8 mouse cellular contexts compared by ENCODE assay signal in genomic region chr16:90185928-90186588, GRCm38 (mm10). TPM values are rescaled to one million over a fixed set of nuclear protein-coding genes. Genes with fewer than 3 reads are reported as not detected.
DNase-seq lines count a peak whose midpoint lies in the region; ATAC-seq and TF ChIP-seq lines count a peak whose summit lies in the region.

No protein-coding gene starts in this region.

- no peak overlapping the region for H3K4me3 ChIP-seq in cortical plate, adult 2 months (ENCODE audit: insufficient read depth, low read length)
- H3K4me3 ChIP-seq in kidney, adult 2 months (ENCODE audit: insufficient read depth, low read depth, low read length) = no peak overlapping the region
- no peak overlapping the region for H3K4me3 ChIP-seq in limb, embryonic 10.5 days
- no peak overlapping the region for H3K4me3 ChIP-seq in midbrain, postnatal 0 days (ENCODE audit: low read depth, low read length)

- H3K27ac ChIP-seq in cortical plate, adult 2 months (ENCODE audit: insufficient read depth, low read length) = no peak overlapping the region
- no peak overlapping the region for H3K27ac ChIP-seq in kidney, adult 2 months (ENCODE audit: insufficient read depth, low read depth, low read length)
- H3K27ac ChIP-seq in limb, embryonic 10.5 days = no peak overlapping the region
- no peak overlapping the region for H3K27ac ChIP-seq in midbrain, postnatal 0 days (ENCODE audit: low read depth, low read length)

- no peaks in the 10 kb centered on the region for H3K36me3 ChIP-seq in kidney, adult 2 months (ENCODE audit: control insufficient read depth, insufficient read depth, low read length)
- H3K36me3 ChIP-seq in limb, embryonic 10.5 days = no peaks in the 10 kb centered on the region
- H3K36me3 ChIP-seq in midbrain, postnatal 0 days (ENCODE audit: insufficient read depth, low read length) = no peaks in the 10 kb centered on the region

- no peak overlapping the region for H3K9ac ChIP-seq in midbrain, postnatal 0 days (replicated peaks; ENCODE audit: low read length, poor library complexity, severe bottlenecking)

- H3K9me3 ChIP-seq in limb, embryonic 10.5 days (replicated peaks) = no peaks in the 10 kb centered on the region
- H3K9me3 ChIP-seq in midbrain, postnatal 0 days (ENCODE audit: low read length) = no peaks in the 10 kb centered on the region

- 49% methylated on average over 8 of the region's 8 CpGs for WGBS in kidney, adult 2 months
- 45% methylated on average over 8 of the region's 8 CpGs for WGBS in limb, embryonic 10.5 days
- 45% methylated on average over 8 of the region's 8 CpGs for WGBS in midbrain, postnatal 0 days

- intact Hi-C loops in gastrocnemius, postnatal 14 days (cut with DNase I; ENCODE audit: low total_unique reads) = loop anchor here (10.0 kb wide), 1 partner anchor 411 kb away; no protein-coding TSS in a partner anchor

- peak; percentile 87 for DNase-seq in 416B (ENCODE audit: low read depth)
- peak; percentile 72 to 80 for DNase-seq in adrenal gland, adult 18-20 months (ENCODE audit: low spot score in 2 of 2)
- DNase-seq in gastrocnemius, postnatal 14 days = peak; percentile 59
- DNase-seq in kidney, adult 2 months = peak; percentile 81
- peak; percentile 85 for DNase-seq in limb, embryonic 10.5 days (ENCODE audit: low spot score)
- DNase-seq in midbrain, postnatal 0 days (ENCODE audit: low spot score) = peak; percentile 91
- peak; percentile 47 to 76 for DNase-seq in spleen, adult 18-20 months

- no peak for TF ChIP-seq POLR2A in cortical plate, adult 2 months (IDR thresholded peaks at IDR 0.05; ENCODE audit: extremely low read depth, insufficient read depth, low read length)
- no peak for TF ChIP-seq POLR2A in kidney, adult 2 months (IDR thresholded peaks at IDR 0.05; ENCODE audit: low read depth, low read length)

- no peaks in the 10 kb centered on the region for H3K27me3 ChIP-seq in kidney, adult 2 months (replicated peaks; ENCODE audit: control insufficient read depth, insufficient read depth, low read length)
- no peaks in the 10 kb centered on the region; the same call in 1 of the 2 replicates for H3K27me3 ChIP-seq in limb, embryonic 10.5 days (ENCODE audit: low read depth, poor library complexity, severe bottlenecking)
- H3K27me3 ChIP-seq in midbrain, postnatal 0 days (ENCODE audit: insufficient read depth, low read length) = no peaks in the 10 kb centered on the region

- TF ChIP-seq CTCF in cortical plate, adult 2 months (IDR thresholded peaks at IDR 0.05; ENCODE audit: extremely low read depth, insufficient read depth, low read length) = peak; percentile 97
- TF ChIP-seq CTCF in kidney, adult 2 months (conservative IDR thresholded peaks at IDR 0.05; ENCODE audit: insufficient read depth, insufficient read length, low read depth, low read length) = peak; percentile 92
- peak; percentile 91 for TF ChIP-seq CTCF in midbrain, postnatal 0 days (IDR thresholded peaks at IDR 0.05)

- ATAC-seq in midbrain, postnatal 0 days (ENCODE audit: low FRiP score) = 0 out of 2 replicates have a peak, but pooled peaks have one; percentile 64

- H3K4me2 ChIP-seq in midbrain, postnatal 0 days (ENCODE audit: low read depth, low read length, poor library complexity, severe bottlenecking) = no peak overlapping the region

- no peaks in the 10 kb centered on the region for H3K4me1 ChIP-seq in cortical plate, adult 2 months (ENCODE audit: control insufficient read depth, insufficient read depth, low read length)
- no peaks in the 10 kb centered on the region for H3K4me1 ChIP-seq in kidney, adult 2 months (ENCODE audit: control insufficient read depth, insufficient read depth, low read length)
- H3K4me1 ChIP-seq in limb, embryonic 10.5 days = peaks cover 12% of the 10 kb centered on the region
- H3K4me1 ChIP-seq in midbrain, postnatal 0 days (ENCODE audit: insufficient read depth, low read length) = no peaks in the 10 kb centered on the region

RNA-seq across cellular contexts. Expression of gene Sod1, which starts 34.5 kb away (rescaled TPM):
- 1,000 to 10,000 TPM; 1,319 to 1,602 TPM for total RNA-seq in adrenal gland, adult 18-20 months (2021)
- polyA plus RNA-seq in cortical plate, adult 2 months (2012; rRNA removed) = 758 and 779 TPM in 2 replicates
- total RNA-seq in gastrocnemius, postnatal 14 days (2021) = 100 to 1,000 TPM; 252 to 260 TPM
- polyA plus RNA-seq in kidney, adult 2 months (2012; rRNA removed) = 965 and 1,226 TPM in 2 replicates
- polyA plus RNA-seq in limb, embryonic 10.5 days (2016; fragmentation: Nextera tagmentation; extraction: Ambion mirVana) = 1,367 and 1,406 TPM in 2 replicates
- 175 and 183 TPM in 2 replicates for total RNA-seq in midbrain, postnatal 0 days (2014; rRNA removed)
- polyA plus RNA-seq in midbrain, postnatal 0 days (2015; fragmentation: Nextera tagmentation; extraction: Ambion mirVana) = 1,236 and 1,259 TPM in 2 replicates

RNA-seq across cellular contexts. Expression of gene Tiam1, which starts 42.5 kb away (rescaled TPM):
- total RNA-seq in adrenal gland, adult 18-20 months (2021) = 10 to 100 TPM; 56.4 to 59.2 TPM
- polyA plus RNA-seq in cortical plate, adult 2 months (2012; rRNA removed) = 28.7 and 29.1 TPM in 2 replicates
- 1 to 10 TPM; 4.7 to 7.1 TPM for total RNA-seq in gastrocnemius, postnatal 14 days (2021)
- 2.6 and 4.0 TPM in 2 replicates for polyA plus RNA-seq in kidney, adult 2 months (2012; rRNA removed)
- polyA plus RNA-seq in limb, embryonic 10.5 days (2016; fragmentation: Nextera tagmentation; extraction: Ambion mirVana) = 23.8 and 30.8 TPM in 2 replicates
- 26.3 and 26.9 TPM in 2 replicates for total RNA-seq in midbrain, postnatal 0 days (2014; rRNA removed)
- 15.5 and 17.6 TPM in 2 replicates for polyA plus RNA-seq in midbrain, postnatal 0 days (2015; fragmentation: Nextera tagmentation; extraction: Ambion mirVana)
